Mouse (Mus musculus) megakaryocyte progenitor cell, adult 5-6 weeks (primary cell): Measurements from ENCODE around the gene H2al1j. TPM values are rescaled to one million over a fixed set of nuclear protein-coding genes. Genes with fewer than 3 reads are reported as not detected.

Source experiments
- total RNA-seq, 2 experiments: library from RNA; stranded (forward) in 1 of 2; stranded (reverse) in 1 of 2; fragments of 157-497, 149-512 nt in 1 of 2; fragments of 200-1000 nt in 1 of 2; gene quantifications; 2 replicates each; pipeline versions ENCODE4 v1.2.3 to v1.2.4; 2015 to 2017

The H2al1j gene
- total RNA-seq, 2 experiments from 2014 or later = not detected

Other genes with a start within 250 kb of the H2al1j start
- not detected in 2 replicates for gene H2al1a, start 28.6 kb upstream of the H2al1j start, total RNA-seq (2015)
- not detected in 2 replicates for gene H2al1a, start 28.6 kb upstream of the H2al1j start, total RNA-seq (2017)
- gene H2al1b, start 25.4 kb upstream of the H2al1j start, total RNA-seq (2015) = not detected in 2 replicates
- gene H2al1b, start 25.4 kb upstream of the H2al1j start, total RNA-seq (2017) = not detected in 2 replicates
- gene H2al1c, start 22.2 kb upstream of the H2al1j start, total RNA-seq (2015) = not detected in 2 replicates
- not detected in 2 replicates for gene H2al1c, start 22.2 kb upstream of the H2al1j start, total RNA-seq (2017)
- gene H2al1d, start 19.0 kb upstream of the H2al1j start, total RNA-seq (2015) = not detected in 2 replicates
- gene H2al1d, start 19.0 kb upstream of the H2al1j start, total RNA-seq (2017) = not detected in 2 replicates
- gene H2al1e, start 15.9 kb upstream of the H2al1j start, total RNA-seq (2015) = not detected in 2 replicates
- gene H2al1e, start 15.9 kb upstream of the H2al1j start, total RNA-seq (2017) = not detected in 2 replicates
- gene H2al1f, start 12.7 kb upstream of the H2al1j start, total RNA-seq (2015) = not detected in 2 replicates
- not detected in 2 replicates for gene H2al1f, start 12.7 kb upstream of the H2al1j start, total RNA-seq (2017)
- gene H2al1g, start 9.6 kb upstream of the H2al1j start, total RNA-seq (2015) = not detected in 2 replicates
- gene H2al1g, start 9.6 kb upstream of the H2al1j start, total RNA-seq (2017) = not detected in 2 replicates
- not detected in 2 replicates for gene H2al1h, start 6.3 kb upstream of the H2al1j start, total RNA-seq (2015)
- gene H2al1h, start 6.3 kb upstream of the H2al1j start, total RNA-seq (2017) = not detected in 2 replicates
- not detected in 2 replicates for gene H2al1i, start 3.2 kb upstream of the H2al1j start, total RNA-seq (2015)
- gene H2al1i, start 3.2 kb upstream of the H2al1j start, total RNA-seq (2017) = not detected in 2 replicates